Mouse (Mus musculus) right cerebral cortex, postnatal 10 days (tissue): Measurements from ENCODE around the gene Rnf25.

Experiments
- DNase-seq, 2 experiments: peaks; one replicate each; pipeline ENCODE4 v3.0.0; 2021; ENCODE audit warnings: low spot score in 2 of 2

Rnf25 gene

GRCm38 (mm10) chr1:74601267-74601962, at the start of gene Rnf25, which contains the start of gene Stk36:
Rnf25 (minus strand) TSS chr1:74601397.
Stk36 (plus strand) TSS chr1:74601445.
- peak; percentile 91 to 93 for DNase-seq

GRCm38 (mm10) chr1:74643926-74644325, 42.7 kb upstream of the Rnf25 start:
- no peak for DNase-seq

- no peak for DNase-seq
Observed at GRCm38 (mm10) chr1:74643524-74643923, 42.3 kb upstream of the Rnf25 start.

GRCm38 (mm10) chr1:74632734-74633133, 31.5 kb upstream of the Rnf25 start:
- DNase-seq, result no peak

- DNase-seq, result no peak
Observed at GRCm38 (mm10) chr1:74628001-74628400, 26.8 kb upstream of the Rnf25 start.

- DNase-seq, result no peak
Observed at GRCm38 (mm10) chr1:74626076-74626475, 24.9 kb upstream of the Rnf25 start.

GRCm38 (mm10) chr1:74624183-74624582, 23.0 kb upstream of the Rnf25 start:
- no peak for DNase-seq

- DNase-seq, result no peak
Observed at GRCm38 (mm10) chr1:74600501-74601266, 513 bp downstream of the Rnf25 start.

- no peak for DNase-seq
Observed at GRCm38 (mm10) chr1:74594434-74594833, 6.8 kb downstream of the Rnf25 start.

GRCm38 (mm10) chr1:74587773-74588445, 13.3 kb downstream of the Rnf25 start, which contains the start of the genes Zfp142 and Bcs1l:
Zfp142 (minus strand) TSS chr1:74588246.
Bcs1l (plus strand) TSS chr1:74588289.
- DNase-seq, result peak; percentile 99

GRCm38 (mm10) chr1:74587233-74587772, 13.9 kb downstream of the Rnf25 start:
- DNase-seq, result no peak

- peak in 1 of 2 experiments; percentile 45 for DNase-seq
Observed at GRCm38 (mm10) chr1:74584616-74585398, 16.4 kb downstream of the Rnf25 start.

GRCm38 (mm10) chr1:74582621-74583020, 18.6 kb downstream of the Rnf25 start:
- no peak for DNase-seq

- DNase-seq, result no peak
Observed at GRCm38 (mm10) chr1:74569739-74570719, 31.2 kb downstream of the Rnf25 start.

- DNase-seq, result no peak
Observed at GRCm38 (mm10) chr1:74565834-74566233, 35.4 kb downstream of the Rnf25 start.

GRCm38 (mm10) chr1:74559061-74559460, 42.1 kb downstream of the Rnf25 start:
- DNase-seq, result no peak

GRCm38 (mm10) chr1:74544184-74544583, 57.0 kb downstream of the Rnf25 start, which contains the start of gene Usp37:
Usp37 (minus strand) TSS chr1:74544284.
- DNase-seq, result no peak
